Mouse (Mus musculus) heart, postnatal 0 days (tissue): ENCODE data around the gene Kif5c.

Source experiments
- CTCF ChIP-seq: IDR thresholded peaks from 2 replicates; pipeline ENCODE4 v1.5.1; 2016; ENCODE audit warnings: antibody characterized with exemption, control low read depth, low read depth
- EP300 ChIP-seq: IDR thresholded peaks from 2 replicates; pipeline ENCODE4 v1.6.1; 2016; ENCODE audit warnings: antibody characterized with exemption, low read depth

- TF ChIP-seq CTCF (no peak), EP300 (no peak)
Measured at GRCm38 (mm10) chr2:49787376-49788050, 168.4 kb downstream of the Kif5c start, which contains the start of gene Lypd6b.
